Mouse (Mus musculus) ES-CJ7 (cell line): Measurements from ENCODE around the gene Clstn2.

Experiments
- DNase-seq: peaks from one replicate; pipeline ENCODE4 v3.0.0; 2011; ENCODE audit warnings: low read depth, low spot score

The Clstn2 gene

DNA sequence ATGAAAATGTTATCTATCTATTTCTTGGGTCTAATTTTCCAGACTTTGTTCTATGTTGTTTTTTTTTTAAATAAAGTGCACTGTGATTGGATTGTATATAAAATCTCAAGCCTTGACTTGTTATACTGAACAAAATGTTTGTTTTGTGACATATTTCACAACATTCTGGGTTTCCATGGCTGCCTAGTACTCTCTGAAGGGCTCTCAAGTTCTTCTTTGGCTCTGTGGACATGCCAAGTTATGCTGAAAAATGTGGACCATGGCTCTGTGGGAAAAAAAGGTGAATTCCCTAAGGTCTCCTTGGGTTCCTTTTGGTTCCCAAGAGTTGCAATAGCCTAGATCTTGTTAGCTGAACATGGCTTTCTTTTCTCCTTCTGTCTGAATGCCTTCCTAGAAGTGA is 353.1 kb downstream of the Clstn2 start:
- no peak for DNase-seq

DNA sequence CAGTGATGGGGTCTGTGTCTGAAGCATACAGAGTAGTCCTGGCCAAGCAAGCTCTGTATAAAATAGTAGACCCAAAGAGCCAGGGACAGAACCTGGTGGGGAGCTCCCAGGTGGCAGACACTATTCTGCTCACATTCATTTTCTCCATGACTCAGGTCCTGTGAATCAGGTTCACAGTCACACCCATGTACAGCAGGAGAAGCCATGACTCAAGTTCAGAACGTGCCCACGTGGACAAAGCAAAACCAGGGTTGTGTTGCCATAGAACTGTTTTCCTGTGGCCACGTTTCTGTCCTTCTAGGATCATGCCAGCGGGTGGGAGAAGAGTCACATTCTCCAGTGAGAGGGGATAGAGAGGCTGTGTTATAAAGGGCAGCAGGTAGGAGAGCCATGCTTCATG is 353.9 kb downstream of the Clstn2 start:
- no peak for DNase-seq

DNA sequence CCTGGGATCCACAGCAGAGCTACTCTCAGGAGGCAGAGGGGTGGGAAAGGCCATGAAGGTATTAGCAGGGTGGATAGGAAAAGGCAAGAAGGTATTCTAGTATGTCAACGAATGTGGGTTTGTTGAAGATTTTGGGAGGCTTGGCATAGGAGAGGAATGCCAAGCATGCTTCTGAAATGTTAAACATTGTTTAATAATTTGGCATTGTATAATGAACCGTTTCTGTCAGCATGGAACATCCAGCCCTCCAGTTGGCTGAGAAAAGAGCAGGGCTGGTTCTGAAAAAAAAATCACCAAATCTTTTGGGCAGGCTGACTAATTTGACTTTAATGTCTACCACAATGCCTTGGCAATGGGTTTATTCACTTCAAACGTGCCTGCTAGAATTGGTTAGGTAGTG is 355.9 kb downstream of the Clstn2 start:
- DNase-seq, result no peak

DNA sequence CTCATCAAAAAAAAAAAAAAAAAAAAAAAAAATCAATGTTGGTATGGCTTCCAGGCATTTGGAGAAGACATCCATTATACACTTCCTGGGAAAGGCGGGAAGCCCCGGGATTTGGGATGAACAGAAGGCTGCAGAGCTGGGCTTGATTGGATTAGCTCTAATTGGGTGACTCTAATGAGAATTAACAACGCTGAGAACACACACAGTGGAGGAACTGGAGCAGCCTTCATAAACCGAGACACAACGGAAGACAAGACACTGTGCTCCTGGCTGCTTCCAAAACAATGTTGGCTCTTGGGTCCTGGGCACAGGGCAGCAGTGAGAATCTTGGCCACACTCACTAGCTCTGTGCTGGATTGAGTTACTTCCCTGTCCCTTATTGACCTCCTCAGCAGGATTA is 360.3 kb downstream of the Clstn2 start:
- no peak for DNase-seq

DNA sequence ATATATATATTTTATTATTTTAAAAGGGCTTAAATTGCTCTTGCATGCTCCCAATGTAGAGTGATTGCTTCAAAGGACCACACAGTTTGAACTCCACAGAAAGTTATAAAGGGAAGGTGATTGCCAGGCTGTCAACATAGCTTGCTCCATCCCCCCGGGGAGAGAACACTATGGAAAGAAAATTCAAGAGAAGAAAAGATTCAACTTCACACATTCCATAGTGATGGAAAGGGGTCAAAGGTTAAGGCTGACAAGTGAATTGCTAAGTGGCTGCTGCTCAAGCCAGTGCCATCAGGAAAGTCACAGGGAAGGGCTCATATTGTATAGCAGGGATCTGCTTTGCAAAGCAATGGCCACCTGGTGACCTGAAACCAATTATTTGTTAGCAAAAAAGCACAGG is 360.8 kb downstream of the Clstn2 start:
- DNase-seq, result no peak

DNA sequence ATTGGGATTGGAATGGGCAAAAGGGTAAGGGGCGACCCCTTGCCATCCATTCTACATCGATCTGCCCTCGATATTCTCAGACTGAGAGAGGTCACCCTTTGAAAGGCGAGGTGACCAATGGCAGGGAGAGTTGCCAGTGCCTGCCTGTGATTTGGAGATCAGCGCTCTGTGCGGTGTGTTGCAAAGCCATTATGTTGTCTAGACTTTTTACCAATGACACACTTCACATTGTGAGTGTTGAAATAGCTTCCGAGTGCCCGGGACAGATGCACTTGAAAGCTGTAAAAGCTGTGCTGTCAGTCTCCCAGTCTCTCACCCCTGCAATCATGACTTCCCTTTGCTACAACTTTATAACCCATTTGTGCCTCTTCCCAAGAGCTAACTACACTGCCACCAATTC is 362.3 kb downstream of the Clstn2 start:
- DNase-seq, result no peak

DNA sequence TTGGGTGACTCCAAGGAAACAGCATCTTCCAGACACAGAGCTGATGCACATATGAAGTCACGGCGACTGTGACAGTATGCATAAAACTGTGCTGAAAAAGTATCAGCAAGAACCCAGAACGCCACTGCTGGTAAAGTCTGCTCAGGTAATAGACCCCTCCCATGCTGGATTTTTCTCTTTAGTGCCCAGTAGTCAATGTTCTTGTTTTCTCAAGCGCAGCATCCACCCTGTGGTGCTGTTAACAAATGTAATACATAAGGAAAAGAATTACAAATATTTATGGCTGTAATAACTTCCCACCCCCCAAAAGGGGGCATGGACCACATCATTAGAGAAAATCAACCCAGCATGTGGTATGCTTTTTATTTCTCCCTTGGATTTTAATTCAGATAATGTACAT is 372.0 kb downstream of the Clstn2 start:
- DNase-seq, result no peak

DNA sequence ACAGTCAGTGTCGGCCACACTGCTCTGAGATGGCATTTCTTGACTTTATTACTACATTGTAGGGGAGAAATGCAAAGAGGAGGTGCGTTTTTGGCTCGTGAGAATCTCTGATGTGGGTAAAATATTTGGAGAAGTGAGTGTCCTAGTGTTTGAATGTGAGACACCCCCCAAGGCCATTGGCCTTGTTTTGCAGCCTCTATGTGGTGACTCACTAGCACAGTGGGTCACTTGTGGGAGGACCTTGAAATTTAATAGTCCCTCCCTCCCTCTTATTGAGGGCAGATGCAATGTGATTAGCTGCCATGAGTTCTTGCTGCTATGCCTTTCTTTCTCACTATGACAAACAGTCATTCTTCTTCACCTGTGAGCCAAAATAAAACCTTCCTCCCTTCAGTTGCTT is 374.2 kb downstream of the Clstn2 start:
- DNase-seq, result no peak

DNA sequence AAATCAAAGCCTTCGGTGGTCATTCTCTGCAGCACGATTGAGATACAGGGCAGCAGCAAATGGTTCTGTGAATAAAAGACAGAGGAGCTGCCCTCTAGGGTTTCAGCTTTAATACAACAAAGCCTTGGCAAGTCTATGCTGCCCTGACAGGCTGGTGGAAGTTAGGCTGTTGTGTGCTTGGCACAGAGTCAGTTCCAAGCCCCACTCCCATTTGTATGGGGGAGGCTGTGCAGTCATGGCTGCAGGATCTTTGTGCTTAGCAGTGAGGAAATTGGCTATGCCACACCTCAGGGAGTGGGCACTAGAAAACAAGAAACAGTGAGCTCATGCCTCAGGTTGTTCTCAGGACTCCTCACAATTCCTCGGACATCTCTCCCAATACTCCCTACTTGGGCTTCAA is 384.6 kb downstream of the Clstn2 start:
- no peak for DNase-seq

DNA sequence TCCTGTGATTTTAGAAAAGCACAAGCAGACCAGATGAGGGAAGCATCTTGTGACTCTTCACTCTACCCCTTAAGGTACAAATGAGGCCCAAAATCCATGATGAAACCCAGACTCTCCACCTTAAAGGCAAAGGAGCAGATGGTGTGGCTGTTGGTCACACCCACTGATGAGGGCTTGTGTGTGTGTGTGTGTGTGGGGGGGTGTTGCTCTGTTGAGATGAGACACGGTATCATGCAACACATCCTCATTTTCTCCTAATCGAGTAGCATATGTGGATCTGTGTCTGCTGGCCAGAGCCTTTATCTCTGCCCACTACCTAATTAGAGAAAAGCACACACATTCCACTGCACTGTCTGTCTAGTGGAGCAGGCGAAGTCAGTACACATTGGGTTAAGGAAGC is 387.2 kb downstream of the Clstn2 start:
- DNase-seq, result no peak

DNA sequence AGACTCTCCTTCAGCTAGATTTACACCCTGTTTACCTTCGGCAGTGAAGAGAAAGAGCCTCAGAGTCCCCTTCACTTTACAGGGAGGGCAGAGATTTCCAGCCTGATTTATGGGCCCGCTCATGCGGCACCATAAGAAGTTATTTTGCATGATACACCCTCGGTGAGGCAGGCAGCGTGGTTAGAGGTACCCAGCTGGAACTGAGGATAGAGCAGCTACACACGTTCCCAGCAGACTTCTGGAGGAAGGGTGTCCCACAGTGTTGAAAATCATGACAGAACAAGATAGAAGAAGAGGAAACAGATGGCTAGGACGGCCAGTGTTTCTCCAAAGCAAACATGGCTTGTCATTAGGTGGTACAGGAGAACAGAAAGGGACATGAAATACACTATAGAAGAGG is 390.6 kb downstream of the Clstn2 start:
- DNase-seq, result no peak

DNA sequence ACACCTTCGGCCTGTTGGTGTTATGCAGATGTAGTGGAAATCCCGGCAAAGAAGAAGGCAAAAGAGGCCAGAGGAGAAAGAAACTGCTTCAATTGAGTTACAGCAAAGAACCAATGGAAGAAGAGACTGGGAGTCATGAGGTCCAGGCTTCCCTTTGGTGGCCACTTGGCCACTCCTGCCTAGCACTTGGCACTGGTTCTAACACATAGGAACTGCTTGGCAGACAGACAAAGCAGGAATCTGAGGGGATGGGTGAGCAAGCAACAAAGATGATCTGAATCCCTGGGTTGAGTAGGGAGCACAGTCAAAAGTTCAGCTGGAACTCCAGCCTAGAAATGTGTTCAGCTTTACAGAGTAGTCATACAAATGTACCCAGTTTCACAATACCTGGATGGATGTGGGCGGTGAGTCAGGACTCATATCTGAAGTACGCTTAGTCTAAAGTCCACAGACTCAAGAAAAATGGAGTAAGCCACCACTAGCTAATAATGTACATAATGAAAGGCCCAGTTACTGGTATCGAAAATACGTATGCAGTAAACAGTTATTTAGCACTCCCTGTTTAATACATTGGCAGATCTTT is 392.9 kb downstream of the Clstn2 start:
- no peak for DNase-seq

DNA sequence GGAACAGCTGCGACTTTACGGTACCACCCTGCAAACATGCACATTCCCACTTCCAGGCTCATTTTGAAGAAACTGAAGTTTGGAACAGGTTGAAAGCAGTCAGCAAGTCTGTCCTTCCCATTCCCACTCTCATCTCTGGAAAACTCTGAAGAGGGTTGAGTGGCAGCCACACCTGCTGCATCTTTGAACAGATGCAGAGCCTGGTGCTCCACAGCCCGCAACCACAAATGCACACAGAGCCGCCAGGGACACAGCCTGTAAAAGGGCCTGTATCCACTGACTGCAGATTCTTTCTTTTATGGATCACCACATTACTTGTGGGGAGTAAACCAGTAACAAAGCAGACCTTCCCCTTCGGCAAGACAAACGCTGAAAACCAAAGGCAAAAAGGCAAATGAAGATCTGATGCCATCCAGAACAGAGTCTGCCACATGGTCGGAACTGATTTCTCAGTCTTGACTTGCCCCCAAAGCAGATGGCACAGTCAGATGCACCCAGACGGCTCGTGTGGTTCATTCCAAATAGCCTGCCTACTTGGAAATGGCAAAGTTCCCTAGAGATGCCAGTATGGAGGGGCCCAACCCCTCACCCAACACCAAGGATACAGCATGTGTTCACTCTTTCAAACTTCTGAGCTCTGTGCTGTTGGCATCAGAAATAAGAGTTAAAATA is 394.2 kb downstream of the Clstn2 start:
- no peak for DNase-seq

DNA sequence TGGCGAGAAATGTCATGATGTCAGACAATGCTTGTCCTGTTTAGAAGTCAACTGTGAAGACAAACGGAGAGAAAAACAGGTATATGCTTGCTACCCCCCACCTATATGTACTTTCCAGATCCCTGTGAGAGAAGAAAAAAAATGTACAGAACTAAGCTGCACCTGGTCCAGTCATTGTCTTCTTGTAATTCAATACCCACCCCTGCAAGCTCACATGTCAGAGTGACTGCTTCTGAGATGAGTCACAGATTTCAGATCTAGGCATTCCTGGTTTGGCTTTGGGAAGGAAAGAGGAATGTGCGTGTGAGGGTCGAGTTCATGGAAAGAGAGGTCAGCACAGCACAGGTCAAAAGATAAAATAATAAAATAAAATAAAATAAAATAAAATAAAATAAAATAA is 397.6 kb downstream of the Clstn2 start:
- DNase-seq, result no peak

DNA sequence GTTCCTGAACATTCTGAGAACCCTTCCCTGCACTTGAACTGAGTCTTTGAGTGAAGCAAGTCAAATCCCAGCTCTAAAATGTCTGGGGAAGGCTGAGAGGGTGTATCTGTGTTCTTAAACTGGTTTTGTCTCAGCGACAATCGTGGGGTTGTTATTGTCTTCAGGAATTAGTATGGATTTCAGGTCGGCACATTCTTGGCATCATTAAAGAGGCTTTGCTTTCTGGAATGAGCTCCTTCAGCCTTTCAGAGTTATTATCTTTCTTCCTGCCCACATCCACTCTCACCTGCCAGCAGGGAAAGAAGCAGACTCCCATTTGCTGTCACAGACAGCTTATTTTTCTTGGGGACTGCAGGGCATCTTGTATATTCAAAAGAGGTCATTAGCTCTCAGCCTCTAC is 398.1 kb downstream of the Clstn2 start:
- DNase-seq, result no peak

DNA sequence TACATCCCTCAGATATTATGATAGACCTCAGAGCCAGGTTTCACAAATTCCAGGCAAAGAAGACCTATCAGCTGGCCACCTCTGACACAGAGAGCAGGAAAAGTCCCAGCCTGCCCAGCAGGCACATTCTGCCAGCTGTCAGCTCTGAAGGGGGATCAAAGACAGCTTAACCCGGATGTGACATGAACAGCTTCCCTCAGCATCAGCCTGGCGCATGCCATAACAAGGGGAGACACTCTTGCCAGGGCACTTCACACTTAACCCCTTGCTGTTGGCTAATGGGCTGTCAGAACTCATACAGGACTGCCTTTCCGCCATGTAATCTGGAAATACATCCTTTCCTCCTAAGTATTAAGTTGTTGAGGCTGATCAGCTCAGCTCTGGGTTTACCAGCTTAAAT is 403.8 kb downstream of the Clstn2 start:
- no peak for DNase-seq

DNA sequence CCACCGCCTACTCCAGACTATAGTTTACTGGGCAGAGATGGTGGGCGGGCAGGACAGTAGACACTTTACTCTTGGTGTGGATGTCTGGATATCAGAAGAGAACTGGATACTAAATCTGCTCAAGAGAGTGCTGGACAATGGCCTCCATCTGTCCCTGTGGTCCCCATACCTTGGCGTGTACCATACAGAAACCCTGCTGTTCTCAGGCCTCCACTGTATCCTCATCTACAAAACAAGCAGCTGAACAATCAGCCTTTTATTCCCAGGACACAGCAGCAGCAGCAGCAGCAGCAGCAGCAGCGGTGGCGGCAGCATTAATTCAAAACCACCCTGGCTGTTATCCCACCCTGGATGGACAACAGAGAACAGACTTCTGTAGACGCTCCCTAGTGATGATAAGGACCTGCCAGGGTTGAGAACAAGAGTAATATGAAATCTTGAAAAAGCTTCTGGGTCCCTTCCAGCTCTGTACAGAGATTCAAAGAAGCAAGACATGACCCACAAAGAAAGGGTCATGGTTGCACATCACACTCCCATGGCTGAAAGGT is 404.5 kb downstream of the Clstn2 start:
- no peak for DNase-seq

DNA sequence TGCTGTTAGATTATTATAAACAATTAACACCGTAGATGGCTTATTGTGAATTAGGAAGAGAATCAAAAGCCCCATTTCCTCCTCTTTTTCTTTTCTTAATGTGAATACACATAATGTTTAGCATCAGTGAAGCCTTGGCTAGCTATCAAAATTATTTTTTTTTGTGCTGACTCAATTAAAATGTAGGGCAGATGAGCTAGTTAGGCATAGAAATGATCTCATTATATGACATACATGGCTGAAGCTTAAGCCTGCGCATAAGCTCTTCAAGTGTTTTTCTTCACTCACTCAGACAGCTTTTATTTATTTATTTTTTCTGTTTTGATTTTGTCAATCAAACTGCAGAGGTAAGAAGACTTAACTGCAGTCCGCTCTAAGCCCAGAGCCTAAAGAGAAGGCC is 405.1 kb downstream of the Clstn2 start:
- DNase-seq, result no peak

DNA sequence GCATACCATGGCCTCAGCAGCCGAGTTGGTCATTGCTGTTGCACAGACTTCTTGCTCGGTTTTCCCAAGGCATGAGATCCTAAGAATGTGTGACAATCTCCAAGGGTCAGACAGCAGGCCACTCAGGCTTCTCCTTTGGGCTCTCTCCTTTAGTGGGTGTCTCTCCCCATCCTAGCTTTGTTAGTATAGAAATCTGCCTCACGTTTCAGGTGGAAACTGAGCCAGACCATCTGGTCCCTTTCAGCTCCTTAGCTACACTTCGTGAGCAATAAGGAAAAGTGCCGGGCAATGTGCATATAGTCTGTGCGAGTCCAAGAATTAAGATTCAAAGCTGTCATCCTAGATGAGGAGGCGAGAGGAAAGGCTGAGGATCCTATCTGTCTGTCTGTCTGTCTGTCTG is 422.4 kb downstream of the Clstn2 start:
- DNase-seq, result no peak

DNA sequence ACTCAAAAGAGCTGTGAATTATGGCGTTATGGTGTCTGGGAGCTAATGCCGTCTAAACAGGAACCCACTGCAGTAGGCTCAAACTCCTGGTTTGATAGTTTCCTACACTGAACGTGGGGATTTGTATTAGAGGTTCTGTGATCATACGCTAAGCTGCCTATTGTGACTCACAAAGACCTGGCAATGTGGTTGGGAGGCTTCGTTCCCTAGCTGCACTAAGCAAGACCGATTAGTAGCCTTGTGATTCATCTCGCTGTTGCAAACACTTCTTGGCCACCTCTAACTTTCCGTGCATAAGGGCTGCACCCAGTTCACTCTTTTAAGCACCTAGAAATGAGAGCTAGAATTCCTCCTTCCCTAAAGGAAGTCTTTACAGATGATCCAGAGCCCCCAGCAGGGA is 429.3 kb downstream of the Clstn2 start:
- no peak for DNase-seq

DNA sequence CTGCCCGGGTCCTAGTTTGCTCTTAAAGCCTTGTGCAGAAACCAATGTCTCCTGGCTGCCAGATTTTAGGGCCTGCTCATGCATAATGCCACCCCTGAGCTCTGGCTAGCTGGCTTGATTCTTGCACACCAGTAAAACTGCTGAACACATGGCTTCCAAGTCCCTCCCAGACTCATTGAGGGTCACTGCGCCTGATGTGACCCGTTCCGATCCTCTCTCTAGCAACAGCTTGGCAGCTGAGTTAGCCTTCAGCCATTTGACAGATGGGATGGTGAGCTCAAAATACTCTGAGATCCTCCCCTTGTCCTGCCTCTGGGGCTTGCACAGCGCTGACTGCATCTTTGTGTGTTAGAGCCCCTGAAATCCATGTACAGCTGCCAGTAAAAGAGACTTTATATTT is 430.5 kb downstream of the Clstn2 start:
- DNase-seq, result no peak

DNA sequence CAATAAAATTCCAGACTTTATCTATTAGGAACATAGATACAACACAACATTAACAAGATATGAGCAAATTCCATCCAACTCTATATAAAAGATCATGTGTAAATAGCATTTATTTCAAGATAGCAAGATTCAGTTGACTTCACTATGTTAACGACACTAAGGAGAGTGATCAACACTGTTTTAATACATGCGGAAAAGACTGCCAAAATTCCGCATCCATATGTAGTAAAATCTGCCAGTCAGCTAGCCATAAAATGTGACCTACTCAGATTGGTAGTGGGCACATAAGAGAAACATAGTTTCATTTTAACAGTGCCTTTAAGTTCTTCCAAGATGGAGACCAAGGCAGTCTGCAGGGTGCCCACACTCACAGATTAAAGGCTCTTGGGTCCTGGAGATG is 434.0 kb downstream of the Clstn2 start:
- no peak for DNase-seq

DNA sequence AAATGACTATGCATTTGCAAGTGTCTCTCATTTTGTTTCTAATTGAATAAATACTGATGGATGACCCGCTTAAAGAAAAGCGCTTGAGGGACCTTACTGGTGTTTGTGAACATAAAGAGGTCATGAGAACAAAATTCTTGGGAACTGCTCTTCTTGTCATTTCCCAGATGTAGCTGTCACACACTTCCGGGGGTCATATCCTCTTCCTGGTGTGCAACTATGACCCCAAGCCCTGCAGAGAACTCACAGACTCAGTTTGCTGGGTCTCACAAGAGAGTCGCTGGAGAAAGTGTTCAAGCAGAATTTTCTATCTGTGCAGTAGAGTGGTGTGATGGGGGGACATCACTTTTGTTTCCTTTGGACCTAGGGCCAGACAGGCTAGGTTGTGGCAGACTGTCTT is 442.3 kb downstream of the Clstn2 start:
- no peak for DNase-seq

DNA sequence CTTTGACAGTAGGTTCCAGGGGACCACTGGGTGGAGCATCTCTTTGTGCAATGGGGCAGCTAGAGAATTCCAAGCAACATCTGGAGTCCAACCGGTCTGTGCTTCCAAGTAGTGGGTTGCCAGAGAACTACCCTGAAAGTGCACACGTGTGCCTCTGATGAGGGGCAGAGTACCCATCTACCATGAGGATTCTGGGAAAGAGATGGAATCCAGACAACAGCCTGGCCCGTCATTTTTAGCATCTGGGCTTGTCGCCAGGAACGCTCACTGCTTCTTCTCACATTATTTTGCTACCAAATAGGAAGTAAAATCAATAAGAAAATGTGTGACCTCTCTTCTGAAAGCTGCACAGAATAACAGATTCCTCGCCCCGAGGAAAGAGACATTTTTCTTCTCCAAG is 462.1 kb downstream of the Clstn2 start:
- DNase-seq, result no peak
